Mouse (Mus musculus) brain, adult 2 months (tissue): ENCODE results near the gene Fyb.

ENCODE experiments used
- DNase-seq: peaks from one replicate; pipeline ENCODE4 v3.0.0; 2011; ENCODE audit warnings: low read depth, low spot score

The Fyb gene

DNA sequence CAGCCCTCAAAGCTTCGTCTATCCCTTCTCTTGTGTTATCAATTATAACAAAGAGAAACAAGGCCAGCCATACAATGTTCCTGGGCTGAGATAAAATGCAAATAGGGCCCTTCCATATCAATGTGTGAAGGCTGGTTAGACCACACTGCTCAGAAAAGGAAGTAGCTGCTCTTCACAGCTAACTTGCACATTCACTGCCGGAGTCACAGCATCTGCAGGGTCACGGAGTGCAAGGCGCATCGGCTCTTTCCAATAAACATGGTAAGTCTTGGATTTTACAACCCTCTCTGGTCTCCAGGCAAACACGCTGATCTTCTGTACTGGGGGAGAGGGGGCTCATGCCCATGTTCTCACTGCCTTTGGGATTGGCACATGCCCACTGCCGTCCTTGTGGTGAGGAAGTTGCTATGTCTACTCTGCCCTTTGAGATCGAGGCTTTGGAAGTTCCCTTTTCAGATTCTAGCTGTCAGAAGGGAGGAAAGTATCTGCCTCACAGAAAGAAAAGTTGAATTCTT is at the start of gene Fyb:
TSS of gene Fyb (plus strand) at position 201 of the 515 bp plus-strand sequence.
- no peak for DNase-seq

DNA sequence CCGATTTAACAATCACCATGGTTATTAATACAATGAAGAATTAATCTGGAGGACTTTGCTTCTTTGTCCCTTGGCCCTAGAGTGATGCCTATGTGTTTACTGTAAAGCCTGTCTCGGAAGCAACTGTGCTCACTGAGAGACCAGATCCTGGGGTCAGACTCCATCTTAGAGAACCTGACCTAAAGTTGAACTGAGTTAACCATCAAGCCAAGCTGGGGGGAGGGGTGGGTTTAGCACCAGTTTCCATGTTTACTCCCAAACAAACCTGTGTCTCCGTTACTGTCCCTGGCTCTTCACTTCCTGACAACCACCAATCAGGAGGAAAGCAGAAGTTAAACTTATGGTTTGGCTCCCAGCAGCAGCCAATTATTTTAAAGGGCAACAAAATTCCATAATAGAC is 39.1 kb upstream of the Fyb start:
- DNase-seq = no peak

DNA sequence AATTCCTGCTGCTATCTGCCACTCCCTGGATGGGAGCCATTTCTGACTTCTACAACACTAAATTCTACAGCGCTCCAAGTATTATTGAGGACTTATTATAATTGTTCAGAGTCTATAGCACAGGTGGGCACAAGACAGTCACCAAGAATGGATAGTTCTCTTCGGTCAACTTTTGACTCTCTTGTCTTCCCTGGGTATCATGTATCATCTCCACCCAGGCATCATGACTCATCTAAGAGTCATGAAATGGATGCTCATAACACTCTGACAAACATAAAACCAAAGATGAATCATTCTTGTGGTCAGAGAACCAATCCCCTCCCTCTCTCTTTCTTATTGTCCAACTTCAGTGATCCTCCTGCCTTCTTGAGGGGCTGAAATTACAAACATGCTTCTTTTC is 30.3 kb upstream of the Fyb start:
- DNase-seq = no peak

DNA sequence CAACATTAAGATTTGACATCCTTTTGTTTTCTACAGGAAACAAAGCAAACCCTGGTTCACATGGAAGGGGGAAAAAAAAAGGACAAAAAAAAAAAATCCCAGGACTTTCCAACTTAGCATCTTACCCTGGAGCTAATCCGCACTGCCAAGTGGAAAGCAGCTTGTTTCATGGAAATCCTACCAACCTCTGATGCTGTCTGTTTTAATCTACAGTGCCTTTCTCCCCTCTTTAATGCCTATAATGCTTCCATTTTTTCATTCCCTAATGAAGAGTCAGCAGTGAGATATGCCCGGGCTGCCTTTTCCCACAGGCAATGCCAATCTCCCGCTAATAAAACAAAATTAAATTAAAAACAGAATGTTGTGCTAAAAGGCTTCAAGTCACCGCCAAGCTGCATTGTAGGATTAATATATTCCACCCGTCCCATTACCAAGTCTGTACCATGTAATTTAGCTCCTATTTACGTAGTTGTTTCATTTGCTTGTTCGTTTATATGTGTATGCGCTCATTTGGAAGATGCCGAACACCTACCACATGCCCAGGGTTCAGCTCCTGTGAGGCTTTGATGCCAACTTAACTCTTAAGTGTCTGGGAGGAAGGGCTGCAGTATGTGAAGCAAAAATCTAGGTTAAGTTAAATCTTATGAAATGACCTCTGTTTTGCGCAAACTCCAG is 24.1 kb upstream of the Fyb start:
- no peak for DNase-seq

DNA sequence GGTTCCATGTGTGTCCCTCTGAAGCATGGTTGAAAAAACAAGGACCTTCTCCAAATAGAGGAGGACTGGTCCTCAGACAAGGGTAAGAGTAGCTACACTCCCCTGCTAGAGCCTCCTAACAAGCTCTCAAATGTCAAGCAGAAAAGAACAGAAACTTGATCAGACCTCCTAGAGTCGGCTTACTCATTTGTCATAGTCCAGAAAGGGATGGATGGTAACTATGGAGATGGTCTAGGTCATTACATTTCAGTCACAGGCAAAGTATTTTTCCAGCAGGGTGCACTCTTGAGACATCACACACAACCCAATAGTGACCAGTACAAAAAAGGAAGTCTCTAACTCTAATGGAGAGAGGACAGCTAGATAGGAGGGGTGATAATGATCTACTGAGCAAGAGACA is 21.9 kb upstream of the Fyb start:
- DNase-seq = no peak

DNA sequence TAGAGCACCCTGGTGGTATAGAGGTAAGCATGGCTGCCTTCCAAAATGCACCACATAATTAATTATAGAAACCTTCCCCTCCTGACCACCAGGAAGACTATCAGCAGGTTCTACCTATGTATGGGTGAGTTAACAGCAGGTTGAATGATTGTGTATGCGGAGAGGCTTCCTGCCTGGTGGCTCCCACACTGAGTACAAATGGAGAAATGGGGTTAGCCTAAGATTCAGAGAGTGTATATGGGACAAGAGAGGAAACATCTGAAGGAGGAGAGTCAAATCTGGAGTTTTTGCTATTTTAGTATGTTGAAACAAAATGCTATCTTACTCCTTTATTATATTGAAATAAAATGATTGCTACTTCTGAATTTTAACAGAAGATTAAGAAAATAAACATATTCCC is 5.1 kb upstream of the Fyb start:
- DNase-seq = peak; percentile 27

DNA sequence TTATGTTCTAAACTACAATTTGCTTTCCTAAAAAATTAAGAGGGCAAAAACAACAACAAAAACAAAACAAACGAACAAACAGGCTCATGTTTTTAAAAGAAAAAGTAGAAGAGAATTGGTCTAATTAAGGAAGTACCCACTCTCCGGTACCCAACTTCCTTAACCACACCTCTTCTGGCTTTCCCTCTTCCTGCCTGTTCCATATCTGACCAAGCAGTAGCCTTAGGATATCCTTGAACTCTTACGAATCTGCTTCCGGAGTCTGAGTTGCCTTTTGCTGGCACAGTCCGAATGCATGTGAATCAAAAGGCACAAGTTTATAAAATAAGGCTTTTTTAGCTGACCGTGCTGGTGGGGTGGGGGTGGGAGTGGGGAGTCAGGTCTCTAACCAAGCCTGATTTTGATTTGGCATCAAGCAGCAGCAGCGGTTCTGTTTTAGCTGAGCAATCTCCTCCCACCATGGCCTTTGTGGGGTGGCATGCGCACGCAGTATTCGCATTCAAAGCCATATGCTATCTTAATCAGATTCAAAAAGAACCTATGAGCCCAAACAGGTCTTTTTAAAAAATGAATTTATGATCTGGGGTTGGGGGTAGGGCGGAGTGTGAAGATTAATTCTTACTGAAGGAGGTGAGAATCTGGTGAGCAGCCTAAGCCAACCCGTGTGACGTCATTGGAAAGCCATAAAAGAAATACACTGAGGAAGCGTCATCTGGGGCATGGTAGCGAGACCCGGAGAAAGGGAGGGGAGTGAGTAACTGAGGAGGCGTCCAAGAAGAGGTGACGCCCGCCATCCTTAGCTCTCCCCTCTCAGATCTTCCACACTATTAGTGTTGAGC is 3.0 kb upstream of the Fyb start:
- DNase-seq = no peak

DNA sequence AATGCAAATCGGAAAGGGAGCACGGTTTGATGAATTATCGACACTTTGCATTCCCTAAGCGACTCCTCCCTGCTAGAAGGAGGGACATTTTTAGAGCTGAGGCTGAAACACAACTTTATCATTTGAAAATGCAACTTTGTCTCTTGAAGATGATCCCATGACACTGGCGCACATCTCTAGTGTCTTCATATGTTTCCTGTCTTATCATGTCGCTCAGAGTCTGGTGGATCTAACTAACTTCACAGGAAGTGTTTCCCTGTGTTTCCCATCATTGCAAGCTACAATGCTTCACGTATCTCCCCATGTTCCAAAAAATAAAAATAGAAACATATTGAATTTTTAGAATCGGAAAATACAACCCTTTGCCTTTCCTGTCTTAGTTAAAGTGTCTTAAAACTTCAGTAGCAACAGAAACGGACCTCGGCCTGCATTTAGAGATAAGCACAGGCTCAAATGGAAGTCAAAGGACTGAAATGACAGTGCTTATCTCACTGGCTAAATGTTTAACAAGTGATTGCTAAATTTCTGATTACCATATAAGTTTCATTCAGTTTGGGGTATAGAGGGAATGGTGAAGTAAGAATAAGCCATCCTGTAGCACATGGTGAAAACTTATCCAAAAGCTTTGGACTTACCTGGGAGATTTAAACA is 2.0 kb upstream of the Fyb start:
- DNase-seq = no peak

DNA sequence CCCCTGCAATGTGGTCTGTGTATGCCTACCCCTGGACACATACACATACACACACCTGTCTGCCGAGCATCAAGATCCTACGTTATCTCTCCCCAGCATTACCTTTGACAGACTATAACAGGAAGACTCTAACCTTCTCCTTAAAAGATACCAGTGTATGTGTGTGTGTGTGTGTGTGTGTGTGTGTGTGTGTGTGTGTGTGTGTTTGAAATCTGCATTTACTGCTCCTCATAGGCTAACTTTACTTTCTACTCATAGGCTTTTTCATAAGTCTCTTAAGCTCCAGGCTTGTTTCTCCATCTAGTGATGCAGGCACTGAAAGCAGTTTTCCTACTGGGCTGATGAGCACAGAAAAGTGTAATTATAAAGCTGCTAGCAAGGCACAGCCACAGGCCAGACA is 2.1 kb downstream of the Fyb start:
- DNase-seq = no peak

DNA sequence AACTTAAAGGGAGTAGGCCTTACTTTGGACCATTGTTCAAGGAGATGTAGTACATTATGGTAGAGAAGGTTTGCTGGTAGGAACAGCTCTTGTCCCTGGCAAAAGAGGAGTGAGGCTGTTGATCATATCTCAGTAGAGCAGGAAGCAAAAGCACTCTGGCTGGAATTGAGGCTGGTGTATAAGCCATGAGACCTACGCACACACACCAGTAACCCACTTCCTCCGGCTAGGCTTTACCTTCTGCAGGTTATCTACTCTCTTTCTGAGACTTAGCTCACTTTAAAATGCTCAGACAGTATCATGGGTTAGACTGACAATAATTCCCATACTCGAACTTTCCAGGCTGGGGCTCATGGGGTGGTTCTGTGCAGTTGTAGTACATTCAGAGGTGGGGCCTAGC is 2.7 kb downstream of the Fyb start:
- DNase-seq = no peak

DNA sequence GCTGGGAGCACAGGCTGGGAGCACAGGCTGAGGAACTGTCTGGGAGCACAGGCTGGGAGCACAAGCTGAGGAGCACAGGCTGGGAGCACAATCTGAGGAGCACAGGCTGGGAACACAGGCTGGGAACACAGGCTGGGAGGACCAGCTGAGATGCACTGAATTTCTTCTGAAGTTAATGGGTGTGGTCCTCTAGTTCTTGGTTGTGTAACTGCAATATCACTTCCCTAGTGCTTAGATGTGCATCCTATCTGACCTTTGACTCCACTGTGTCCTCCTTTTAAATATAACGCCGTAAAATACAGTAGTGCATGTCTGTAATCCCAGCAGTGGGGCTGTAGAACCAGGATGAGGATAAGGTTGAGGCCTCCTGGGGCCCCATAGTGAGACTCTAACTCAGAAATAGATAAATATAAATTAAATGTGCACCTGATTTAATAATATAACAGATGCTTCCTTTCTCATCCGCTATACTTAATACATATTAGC is 11.2 kb downstream of the Fyb start:
- no peak for DNase-seq

DNA sequence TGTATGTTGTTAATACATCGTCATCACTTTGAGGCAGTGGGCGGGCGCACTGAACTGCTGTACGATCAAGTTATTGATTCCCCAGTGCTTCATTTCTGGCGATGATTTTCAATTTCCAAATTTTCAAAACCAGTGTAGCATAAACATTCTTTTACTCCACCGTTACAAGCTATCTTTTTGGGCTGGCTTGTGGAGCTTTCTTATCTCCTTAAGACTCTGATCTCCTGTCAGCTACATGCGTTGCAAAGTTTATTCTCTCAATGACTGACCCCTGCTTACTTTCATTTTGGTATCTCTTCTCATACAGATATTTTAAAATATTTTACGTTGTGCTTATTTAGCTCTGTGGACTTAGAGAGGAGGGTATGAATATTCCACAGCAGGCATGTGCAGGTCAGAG is 11.9 kb downstream of the Fyb start:
- DNase-seq = no peak

DNA sequence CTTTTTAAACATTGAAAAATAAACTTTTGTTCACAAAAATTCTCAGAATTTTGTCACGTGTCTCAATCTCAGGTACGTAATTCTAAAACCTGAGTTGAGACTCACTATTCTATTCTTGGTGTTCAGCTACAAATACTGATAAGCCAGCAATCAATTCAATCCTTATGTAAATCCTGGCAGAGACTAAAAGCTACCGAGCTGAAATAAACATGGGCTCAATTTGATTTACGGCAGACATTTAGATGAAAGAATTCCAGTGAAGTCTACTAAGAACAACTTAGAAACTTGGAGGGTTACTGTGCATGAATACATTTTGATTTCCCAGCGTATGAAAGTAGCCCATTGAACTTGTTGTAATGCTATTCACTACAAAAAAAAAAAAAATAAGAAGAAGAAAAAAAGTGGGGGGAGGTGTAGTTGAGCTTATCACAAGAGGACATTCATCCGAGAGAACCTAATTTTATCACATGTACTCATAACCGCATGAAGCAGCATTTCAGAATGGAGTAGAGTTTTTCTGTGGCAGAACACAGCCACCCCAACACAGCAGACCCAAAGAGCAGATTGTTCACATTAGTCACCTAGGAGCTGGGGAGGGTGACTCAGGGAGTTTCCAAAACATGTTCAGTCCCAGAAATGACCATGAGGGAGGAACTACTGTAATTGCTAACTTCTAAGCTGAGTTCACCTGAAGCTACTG is 17.1 kb downstream of the Fyb start:
- peak; percentile 49 for DNase-seq

DNA sequence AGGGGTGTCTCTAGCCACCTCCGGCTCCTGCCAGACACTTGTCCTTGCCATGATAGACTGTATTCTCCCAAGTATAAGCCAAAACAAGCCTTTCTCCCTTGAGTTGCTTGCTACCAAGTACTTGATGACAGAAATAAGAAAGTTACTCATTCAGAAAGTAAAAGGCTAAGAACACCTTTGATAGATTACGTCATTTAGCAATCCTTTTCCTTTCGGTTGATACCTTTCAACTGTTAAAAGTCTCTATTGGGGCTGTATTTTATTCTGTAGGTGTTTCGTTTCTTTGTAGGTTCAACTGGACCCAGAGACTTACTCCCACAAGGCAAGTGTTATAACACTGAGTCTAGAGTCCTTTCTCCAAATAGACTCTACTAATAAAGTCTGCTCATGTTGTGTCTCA is 26.3 kb downstream of the Fyb start:
- no peak for DNase-seq

DNA sequence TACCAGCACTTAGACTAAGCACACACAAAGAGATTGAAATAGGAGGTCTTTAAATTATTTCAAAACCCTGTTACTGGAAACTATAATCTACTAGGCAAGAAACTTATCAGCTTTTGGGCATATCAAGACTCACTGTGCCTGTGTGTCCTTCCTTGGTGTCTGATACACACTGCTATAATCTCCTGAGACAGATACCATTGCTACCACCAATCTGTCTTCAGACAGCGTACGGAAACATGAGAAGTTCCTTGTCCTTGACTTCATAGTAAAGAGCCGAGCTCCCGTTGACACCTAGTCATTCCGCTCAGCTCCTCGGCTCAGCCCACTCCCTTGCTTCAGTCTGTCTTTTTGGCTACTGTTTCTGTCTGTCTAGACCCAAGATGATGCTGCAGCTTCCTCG is 29.2 kb downstream of the Fyb start:
- DNase-seq = no peak

DNA sequence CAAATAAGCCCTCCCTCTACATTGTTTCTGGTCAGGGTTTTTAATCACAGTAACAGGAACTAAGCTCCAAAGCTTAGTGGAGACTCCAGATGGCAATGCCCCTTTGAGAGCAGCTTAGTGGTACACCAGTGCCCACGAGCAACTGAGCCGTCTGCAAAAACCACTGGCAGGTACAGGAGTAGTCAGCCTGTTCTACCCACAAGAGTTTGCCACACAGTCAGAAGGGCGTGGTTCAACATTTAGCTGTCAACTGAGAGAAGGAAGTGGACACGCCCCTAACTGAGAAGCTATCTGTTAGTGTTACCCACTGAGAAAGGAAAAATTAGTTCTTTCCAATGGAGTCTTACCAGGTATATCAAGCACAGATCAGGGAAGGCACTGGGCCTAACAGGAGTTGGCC is 32.1 kb downstream of the Fyb start:
- DNase-seq = no peak

DNA sequence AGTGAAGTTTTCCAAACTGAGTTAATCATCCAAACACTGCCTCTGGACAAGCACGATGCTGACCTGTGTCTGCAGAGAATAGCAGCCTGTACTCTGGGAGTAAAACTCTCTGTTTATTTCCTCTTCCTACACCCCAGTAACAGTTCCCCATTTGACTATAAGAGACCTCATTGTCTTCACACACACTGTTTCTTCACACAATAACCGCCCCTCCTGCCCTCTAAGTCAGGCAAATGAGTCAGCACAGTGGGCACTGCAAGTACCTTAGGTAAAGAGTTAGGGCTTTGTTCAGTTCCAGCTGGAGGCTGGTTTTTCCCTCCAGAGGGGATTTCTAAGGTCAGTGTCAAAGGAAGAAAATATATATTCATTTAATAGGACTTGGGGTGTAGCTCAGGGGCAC is 32.9 kb downstream of the Fyb start:
- peak; percentile 70 for DNase-seq

DNA sequence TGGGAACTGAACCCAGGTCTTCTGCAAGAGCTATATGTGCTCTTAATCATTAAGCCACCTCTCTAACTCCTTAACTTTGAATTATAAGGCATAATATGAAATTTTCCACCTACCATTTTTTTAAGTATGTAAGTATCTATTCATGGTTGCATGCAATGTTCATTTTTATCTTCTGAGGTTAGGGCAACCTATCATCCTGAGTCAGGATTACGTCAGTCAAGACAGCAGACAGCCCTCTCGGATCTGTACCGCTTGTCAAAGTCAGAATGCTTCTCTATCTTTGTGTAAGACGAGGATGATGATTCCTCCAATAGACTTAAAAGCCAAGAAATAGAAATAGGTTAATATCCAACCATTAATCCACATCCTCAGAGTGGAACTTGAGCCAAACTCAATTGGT is 33.6 kb downstream of the Fyb start:
- no peak for DNase-seq

DNA sequence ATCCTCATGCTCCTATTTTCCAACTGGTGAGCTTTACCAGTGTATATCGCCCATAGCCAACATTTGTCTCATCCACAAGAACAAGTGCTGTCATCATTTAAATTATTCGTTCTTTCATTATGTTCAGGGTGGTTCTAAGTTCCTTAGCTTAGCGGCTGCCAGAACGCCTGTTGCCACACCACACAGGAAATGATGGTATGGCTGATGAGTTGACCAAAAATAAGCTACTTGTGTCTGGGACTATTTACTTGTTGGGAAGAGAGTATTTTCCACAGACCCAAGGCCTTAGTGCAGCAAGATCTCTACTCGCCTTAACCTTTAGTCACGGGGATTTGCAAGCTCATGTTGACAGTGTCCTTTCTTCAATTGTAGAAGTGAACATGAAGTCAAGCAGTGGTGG is 34.3 kb downstream of the Fyb start:
- DNase-seq = no peak

DNA sequence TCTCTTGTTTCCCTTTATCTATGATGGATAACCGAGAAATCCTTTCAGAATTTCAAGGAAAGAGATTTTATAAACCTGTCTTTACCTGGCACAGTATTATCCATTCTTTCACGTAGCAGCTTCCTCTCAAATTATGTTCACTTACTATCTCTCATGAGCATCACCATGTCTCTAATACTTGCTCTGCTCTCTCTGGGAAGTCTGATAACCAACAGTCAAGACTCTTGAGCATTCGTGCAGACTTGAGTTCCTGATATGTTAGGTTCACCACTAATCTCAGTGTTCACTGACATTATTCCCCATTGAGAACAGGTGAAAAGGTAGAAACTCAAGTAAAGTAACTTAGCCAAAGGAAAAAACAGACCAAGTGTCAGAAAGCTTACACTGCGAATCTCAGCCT is 34.9 kb downstream of the Fyb start:
- DNase-seq = no peak

DNA sequence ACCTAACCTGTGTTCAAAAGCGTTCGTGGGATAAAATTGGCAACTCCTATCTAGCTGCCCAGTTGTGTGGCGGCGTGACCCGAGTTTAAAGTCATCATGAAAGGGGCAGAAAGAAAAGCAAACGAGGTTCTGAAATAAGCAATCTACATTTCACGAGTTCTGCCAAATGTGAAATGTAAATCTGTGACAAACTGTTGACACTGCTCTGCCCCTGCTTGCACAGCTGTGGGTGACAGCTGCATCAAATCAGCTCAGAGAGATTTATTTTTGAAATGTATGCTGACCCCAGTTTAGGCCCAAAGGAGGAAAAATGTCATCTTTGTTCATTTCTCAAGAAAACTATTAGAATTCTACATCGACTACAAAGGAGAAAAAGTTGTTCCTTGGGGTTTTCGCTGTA is 36.5 kb downstream of the Fyb start:
- DNase-seq = no peak

DNA sequence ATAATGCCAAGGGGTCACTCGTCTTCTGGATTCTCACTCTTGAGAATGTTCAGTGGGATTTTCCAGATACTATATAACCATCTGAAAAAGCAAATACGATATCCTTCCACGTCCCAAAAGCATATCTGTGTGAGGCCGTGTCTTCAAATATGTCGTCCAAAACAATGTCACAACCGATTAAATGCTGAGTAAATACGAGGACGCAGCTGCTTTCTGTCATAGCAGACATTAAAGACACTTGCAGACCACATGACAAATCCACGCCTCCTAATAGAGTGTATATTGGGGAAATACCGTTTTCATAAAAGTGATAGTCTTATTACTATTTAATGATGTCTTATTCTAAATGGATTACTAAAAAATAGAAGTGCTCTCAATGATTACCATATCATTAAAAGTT is 38.0 kb downstream of the Fyb start:
- no peak for DNase-seq
